1 mouse cellular context compared by ENCODE assay signal in the genomic region with DNA sequence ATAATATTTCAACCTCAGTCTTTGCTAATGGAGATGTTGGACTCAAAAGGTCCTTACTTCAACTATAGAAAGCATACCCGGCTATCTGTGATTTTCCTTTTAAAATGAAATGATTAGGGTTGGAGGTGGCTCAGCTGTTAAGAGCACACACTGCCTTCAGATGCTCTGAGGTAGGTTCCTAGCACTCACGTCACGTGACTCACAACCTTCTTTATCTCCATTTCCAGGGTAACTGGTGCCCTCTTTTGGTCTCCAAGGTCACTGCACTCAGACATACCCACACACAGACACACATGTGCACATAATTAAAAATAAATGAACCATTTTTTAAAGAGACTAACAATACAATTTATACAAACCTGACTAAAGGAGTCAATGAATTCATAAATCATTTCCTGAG.
TF ChIP-seq lines count a peak whose summit lies in the region.

No protein-coding gene starts in this region.

TF ChIP-seq in MEL, 35 proteins besides CTCF, POLR2A, EP300 and RAD21 (continued from another document):
- TF ChIP-seq CHD1 (IDR thresholded peaks at IDR 0.05; ENCODE audit: low read depth, low read length), result no peak
- TF ChIP-seq BHLHE40 (IDR thresholded peaks at IDR 0.05; ENCODE audit: borderline replicate concordance, low read depth, low read length), result no peak
- TF ChIP-seq NELFE (IDR thresholded peaks at IDR 0.05; ENCODE audit: low read depth, low read length), result no peak
- TF ChIP-seq USF2 (IDR thresholded peaks at IDR 0.05; ENCODE audit: borderline replicate concordance in 1 of 2, insufficient read depth in 1 of 2, low read depth in 1 of 2, low read length in 2 of 2), result no peak
- no peak for TF ChIP-seq TBP (IDR thresholded peaks at IDR 0.05; ENCODE audit: low read depth, low read length)
- peak; percentile 47 for TF ChIP-seq SMC3 (IDR thresholded peaks at IDR 0.05; ENCODE audit: low read depth, low read length)
- TF ChIP-seq TCF12 (IDR thresholded peaks at IDR 0.05; ENCODE audit: low read depth, low read length), result no peak
